Mouse (Mus musculus) C2C12 (cell line): ENCODE data around the gene C730034F03Rik.

Experiments
- CEBPB ChIP-seq: IDR thresholded peaks from one replicate; pipeline ENCODE4 v1.6.1; 2011; ENCODE audit warnings: low read depth, mild to moderate bottlenecking, control low read depth, moderate library complexity
- CTCF ChIP-seq: IDR thresholded peaks from one replicate; pipeline ENCODE4 v1.5.1; 2011; ENCODE audit not compliant: control insufficient read depth, insufficient read depth, insufficient read length
- MAX ChIP-seq: IDR thresholded peaks from one replicate; pipeline ENCODE4 v1.6.1; 2011; ENCODE audit warnings: mild to moderate bottlenecking, control low read depth
- MYOD1 ChIP-seq: IDR thresholded peaks from one replicate; pipeline ENCODE4 v1.6.1; 2011; ENCODE audit warnings: low read depth; ENCODE audit not compliant: control insufficient read depth, insufficient read length
- MYOG ChIP-seq: IDR thresholded peaks from one replicate; pipeline ENCODE4 v1.6.1; 2011; ENCODE audit not compliant: control insufficient read depth, insufficient read length; ENCODE audit errors: extremely low read depth
- USF1 ChIP-seq: IDR thresholded peaks from one replicate; pipeline ENCODE4 v1.6.1; 2011; ENCODE audit warnings: low read depth, mild to moderate bottlenecking, control low read depth, moderate library complexity

GRCm38 (mm10) chr15:89473370-89473769 lies 44.0 kb downstream of the C730034F03Rik start:
- TF ChIP-seq CTCF: no peak
- no peak for TF ChIP-seq MAX
- no peak for TF ChIP-seq USF1
- TF ChIP-seq MYOG: no peak
- no peak for TF ChIP-seq MYOD1
- TF ChIP-seq CEBPB: no peak
